Mouse (Mus musculus): ENCODE measurements around the gene Abcc3. TPM values are rescaled to one million over a fixed set of nuclear protein-coding genes. Genes with fewer than 3 reads are reported as not detected.
"Not testable (repeated sequence)": the region's sequence is repeated elsewhere in the genome, so short reads cannot be mapped to it uniquely, and the experiment has no call there.

Gene Abcc3
- polyA plus RNA-seq, 1 experiment from 2014 or later = 0.94 TPM

DNA sequence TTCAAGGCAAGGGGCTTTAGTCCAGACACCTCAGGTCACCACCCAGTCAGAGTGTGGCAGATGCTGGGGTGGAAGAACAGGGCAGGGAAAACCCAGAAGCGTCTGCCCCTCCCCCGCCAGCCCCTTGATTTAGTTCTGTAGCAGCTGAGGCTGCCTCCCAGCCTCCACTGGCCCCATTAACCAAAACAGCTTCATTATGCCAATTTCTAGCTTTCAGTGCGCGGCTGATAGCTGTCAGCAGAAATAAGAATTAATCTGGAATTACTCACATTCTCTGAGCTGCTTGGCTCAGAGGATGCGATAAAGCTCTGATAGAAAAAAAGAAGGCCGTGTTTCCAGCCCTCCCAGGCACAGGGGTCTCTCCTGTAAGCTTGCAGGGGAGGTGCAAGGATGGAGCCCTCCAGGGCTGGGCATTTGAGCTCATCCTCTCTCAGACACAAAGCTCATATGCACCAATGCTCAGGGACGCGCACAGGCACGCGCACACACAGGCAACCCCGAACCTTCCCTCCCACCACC lies 15.1 kb upstream of the Abcc3 start:
- 49% methylated on average over 11 of the region's 11 CpGs for WGBS
- H3K27me3 ChIP-seq (ENCODE audit: control insufficient read depth, insufficient read depth, low read length) = no peaks in the 10 kb centered on the region
- H3K4me3 ChIP-seq (ENCODE audit: low read depth, low read length) = no peak overlapping the region
- no peaks in the 10 kb centered on the region for H3K36me3 ChIP-seq (ENCODE audit: control insufficient read depth, insufficient read depth, low read length)
- H3K9me3 ChIP-seq (ENCODE audit: control insufficient read depth, low read length) = no peaks in the 10 kb centered on the region
- no peak overlapping the region for H3K4me2 ChIP-seq (replicated peaks; ENCODE audit: low read depth, low read length)
- H3K9ac ChIP-seq (ENCODE audit: low read depth, low read length) = no peak overlapping the region
- peaks cover 12% of the 10 kb centered on the region for H3K4me1 ChIP-seq (replicated peaks; ENCODE audit: control insufficient read depth, insufficient read depth, low read length)
- H3K27ac ChIP-seq (ENCODE audit: low read depth, low read length) = peak overlapping the region; percentile 73
- DNase-seq (ENCODE audit: low spot score) (peak; percentile 78), ATAC-seq (ENCODE audit: low FRiP score) (peak; percentile 85)

DNA sequence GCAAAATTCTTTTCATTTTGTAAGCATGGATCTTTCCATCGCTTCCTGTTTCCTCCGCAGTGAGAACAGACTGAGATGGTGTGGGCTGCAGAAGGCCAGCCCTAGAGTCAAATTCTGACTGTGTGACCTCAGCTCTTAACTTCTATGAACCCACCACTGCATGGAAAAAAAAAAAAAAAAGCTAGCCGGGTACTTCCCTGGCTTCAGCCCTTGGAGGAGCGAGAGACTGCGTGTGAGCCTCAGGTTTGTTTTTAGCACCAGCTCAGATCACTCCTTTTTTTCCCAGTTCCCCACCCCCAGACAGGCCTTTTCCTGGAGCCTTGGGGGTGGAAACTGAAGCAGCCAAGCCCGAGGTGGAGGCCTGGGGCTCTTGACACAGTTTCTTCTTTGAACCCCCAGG lies 12.6 kb upstream of the Abcc3 start:
- Histone ChIP-seq H3K4me3 (ENCODE audit: low read depth, low read length) (no peak overlapping the region), H3K4me1 (replicated peaks; ENCODE audit: control insufficient read depth, insufficient read depth, low read length) (peaks cover 10% of the 10 kb centered on the region), H3K4me2 (replicated peaks; ENCODE audit: low read depth, low read length) (no peak overlapping the region), H3K9me3 (ENCODE audit: control insufficient read depth, low read length) (no peaks in the 10 kb centered on the region), H3K36me3 (ENCODE audit: control insufficient read depth, insufficient read depth, low read length) (no peaks in the 10 kb centered on the region), H3K27me3 (ENCODE audit: control insufficient read depth, insufficient read depth, low read length) (no peaks in the 10 kb centered on the region), H3K27ac (ENCODE audit: low read depth, low read length) (no peak overlapping the region), H3K9ac (ENCODE audit: low read depth, low read length) (no peak overlapping the region)
- ATAC-seq (ENCODE audit: low FRiP score) (no peak), DNase-seq (ENCODE audit: low spot score) (no peak)
- WGBS = 60% methylated on average over 6 of the region's 6 CpGs

DNA sequence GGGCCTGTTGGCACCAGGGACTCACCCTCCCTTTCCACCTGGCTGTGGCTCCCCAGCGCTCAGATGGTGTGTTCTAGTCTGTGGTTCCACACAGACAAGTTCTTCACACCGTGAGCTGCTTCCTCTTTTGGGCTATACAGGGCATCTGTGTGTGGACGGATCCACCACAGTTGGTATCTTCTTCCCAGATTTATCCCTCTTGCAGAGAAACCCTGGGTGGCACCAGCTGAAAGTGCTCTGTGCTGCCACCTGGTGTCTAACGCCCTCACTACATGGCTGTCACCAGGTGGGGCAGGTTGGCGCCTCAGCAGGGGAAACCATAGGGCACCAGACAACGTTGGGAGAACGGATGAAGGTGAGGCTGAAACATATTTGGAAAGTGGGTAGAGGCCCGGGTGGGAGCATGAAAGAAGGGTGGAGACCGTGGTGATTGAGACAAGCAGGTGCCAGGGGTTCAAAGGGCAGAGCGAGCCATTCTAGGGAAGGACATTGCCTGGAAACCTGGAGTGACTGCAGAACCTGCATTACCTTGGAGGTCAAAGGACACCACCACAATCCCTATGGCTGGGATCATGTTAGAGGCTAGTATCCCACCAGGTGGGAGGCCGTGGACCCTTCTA lies 12.0 kb upstream of the Abcc3 start:
- Histone ChIP-seq H3K4me3 (ENCODE audit: low read depth, low read length) (no peak overlapping the region), H3K27me3 (ENCODE audit: control insufficient read depth, insufficient read depth, low read length) (no peaks in the 10 kb centered on the region), H3K9me3 (ENCODE audit: control insufficient read depth, low read length) (no peaks in the 10 kb centered on the region), H3K36me3 (ENCODE audit: control insufficient read depth, insufficient read depth, low read length) (no peaks in the 10 kb centered on the region), H3K27ac (ENCODE audit: low read depth, low read length) (no peak overlapping the region), H3K4me1 (replicated peaks; ENCODE audit: control insufficient read depth, insufficient read depth, low read length) (peaks cover 10% of the 10 kb centered on the region), H3K9ac (ENCODE audit: low read depth, low read length) (no peak overlapping the region), H3K4me2 (replicated peaks; ENCODE audit: low read depth, low read length) (no peak overlapping the region)
- 29% methylated on average over 11 of the region's 11 CpGs for WGBS
- no peak for ATAC-seq (ENCODE audit: low FRiP score)
- DNase-seq (ENCODE audit: low spot score) = peak; percentile 88

DNA sequence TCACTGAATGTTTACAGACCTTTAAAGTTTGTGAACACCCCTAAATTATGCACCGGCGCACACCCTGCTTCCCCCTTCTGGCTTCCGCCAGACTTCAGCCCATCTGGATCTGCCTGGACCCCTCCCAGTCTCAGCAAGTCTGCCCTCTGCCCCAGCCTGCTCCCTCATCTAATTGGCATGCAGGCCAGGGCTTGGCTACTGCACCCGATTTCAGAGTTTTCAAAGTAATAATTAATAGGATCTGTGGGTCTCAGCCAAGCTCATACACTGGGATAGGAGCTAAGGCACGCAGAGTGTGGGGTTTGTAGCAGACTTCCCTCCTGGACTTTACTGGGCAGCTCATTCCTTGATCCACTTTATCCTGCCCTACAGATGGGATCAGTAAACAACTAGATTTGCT lies 11.4 kb upstream of the Abcc3 start:
- Histone ChIP-seq H3K27ac (ENCODE audit: low read depth, low read length) (no peak overlapping the region), H3K27me3 (ENCODE audit: control insufficient read depth, insufficient read depth, low read length) (no peaks in the 10 kb centered on the region), H3K36me3 (ENCODE audit: control insufficient read depth, insufficient read depth, low read length) (no peaks in the 10 kb centered on the region), H3K4me2 (replicated peaks; ENCODE audit: low read depth, low read length) (no peak overlapping the region), H3K4me1 (replicated peaks; ENCODE audit: control insufficient read depth, insufficient read depth, low read length) (peaks cover 6% of the 10 kb centered on the region), H3K4me3 (ENCODE audit: low read depth, low read length) (no peak overlapping the region), H3K9ac (ENCODE audit: low read depth, low read length) (no peak overlapping the region), H3K9me3 (ENCODE audit: control insufficient read depth, low read length) (no peaks in the 10 kb centered on the region)
- no peak for ATAC-seq (ENCODE audit: low FRiP score)
- WGBS = 54% methylated on average over 5 of the region's 5 CpGs
- DNase-seq (ENCODE audit: low spot score) = no peak

DNA sequence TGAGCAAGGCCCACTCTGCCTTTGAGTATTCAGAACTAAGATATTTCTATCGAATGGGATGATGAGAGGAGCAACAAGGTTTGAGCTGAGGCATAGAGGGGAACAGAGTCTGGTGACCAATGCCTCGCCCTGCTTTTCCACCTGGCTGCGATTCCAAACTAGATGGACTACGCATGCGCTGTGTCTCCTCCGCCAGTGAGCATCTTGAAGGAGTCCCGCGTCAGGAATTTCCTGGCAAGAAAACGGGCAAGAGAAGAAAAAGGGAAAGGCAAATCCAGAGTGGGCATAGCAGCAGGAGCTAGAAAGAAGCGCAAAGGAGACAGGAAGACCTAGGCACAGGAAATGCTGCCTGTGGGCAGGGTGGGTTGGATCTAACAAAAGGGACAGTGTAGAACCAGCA lies 11.0 kb upstream of the Abcc3 start:
- no peak overlapping the region for H3K4me3 ChIP-seq (ENCODE audit: low read depth, low read length)
- 82% methylated on average over 10 of the region's 10 CpGs for WGBS
- H3K4me1 ChIP-seq (replicated peaks; ENCODE audit: control insufficient read depth, insufficient read depth, low read length) = peaks cover 4% of the 10 kb centered on the region; the same call in 1 of the 2 replicates
- ATAC-seq (ENCODE audit: low FRiP score) (no peak), DNase-seq (ENCODE audit: low spot score) (no peak)
- no peak overlapping the region for H3K4me2 ChIP-seq (replicated peaks; ENCODE audit: low read depth, low read length)
- no peak overlapping the region for H3K9ac ChIP-seq (ENCODE audit: low read depth, low read length)
- no peaks in the 10 kb centered on the region for H3K27me3 ChIP-seq (ENCODE audit: control insufficient read depth, insufficient read depth, low read length)
- H3K9me3 ChIP-seq (ENCODE audit: control insufficient read depth, low read length) = no peaks in the 10 kb centered on the region
- no peaks in the 10 kb centered on the region for H3K36me3 ChIP-seq (ENCODE audit: control insufficient read depth, insufficient read depth, low read length)
- H3K27ac ChIP-seq (ENCODE audit: low read depth, low read length) = no peak overlapping the region

DNA sequence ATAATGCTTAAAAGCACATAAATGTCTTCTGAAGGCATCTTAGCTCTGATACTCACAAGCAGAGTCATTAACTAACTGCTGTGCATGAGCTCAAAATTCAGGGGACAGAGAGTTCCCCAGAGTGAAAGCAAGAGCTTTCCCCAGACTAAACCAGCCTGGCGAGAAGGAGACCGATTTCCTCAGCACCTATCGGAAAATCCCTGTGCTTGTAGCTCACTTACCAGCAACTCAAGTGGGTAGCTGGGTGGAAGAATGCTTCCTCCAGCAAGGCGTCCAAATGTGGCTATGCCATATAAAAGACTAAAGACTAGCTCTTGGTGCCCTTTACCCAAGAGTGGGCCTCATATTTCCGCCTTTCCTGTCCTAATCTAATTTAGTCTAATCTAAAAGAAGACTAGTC lies 9.9 kb upstream of the Abcc3 start:
- ATAC-seq (ENCODE audit: low FRiP score) = no peak
- no peak for DNase-seq (ENCODE audit: low spot score)
- H3K9ac ChIP-seq (ENCODE audit: low read depth, low read length) = no peak overlapping the region
- 83% methylated on average over 5 of the region's 5 CpGs for WGBS
- no peak overlapping the region for H3K4me3 ChIP-seq (ENCODE audit: low read depth, low read length)
- H3K27me3 ChIP-seq (ENCODE audit: control insufficient read depth, insufficient read depth, low read length) = no peaks in the 10 kb centered on the region
- no peak overlapping the region for H3K27ac ChIP-seq (ENCODE audit: low read depth, low read length)
- H3K4me1 ChIP-seq (replicated peaks; ENCODE audit: control insufficient read depth, insufficient read depth, low read length) = peaks cover 4% of the 10 kb centered on the region; the same call in 1 of the 2 replicates
- H3K4me2 ChIP-seq (replicated peaks; ENCODE audit: low read depth, low read length) = no peak overlapping the region
- no peaks in the 10 kb centered on the region for H3K9me3 ChIP-seq (ENCODE audit: control insufficient read depth, low read length)
- H3K36me3 ChIP-seq (ENCODE audit: control insufficient read depth, insufficient read depth, low read length) = no peaks in the 10 kb centered on the region

DNA sequence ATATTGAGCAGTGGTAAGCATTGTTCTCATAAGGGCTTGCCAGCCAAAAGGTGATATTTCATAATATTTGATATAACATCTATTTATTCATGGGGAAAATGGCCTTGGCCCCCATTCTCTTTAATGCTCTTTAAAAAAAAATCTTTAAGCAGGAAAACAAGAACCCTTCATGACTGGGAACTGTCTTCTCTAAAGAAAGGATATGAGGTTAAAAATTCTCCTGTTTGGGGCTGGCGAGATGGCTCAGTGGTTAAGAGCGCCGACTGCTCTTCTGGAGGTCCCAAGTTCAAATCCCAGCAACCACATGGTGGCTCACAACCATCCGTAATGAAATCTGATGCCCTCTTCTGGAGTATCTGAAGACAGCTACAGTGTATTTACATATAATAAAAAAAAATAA lies 9.2 kb upstream of the Abcc3 start:
- H3K4me2 ChIP-seq (replicated peaks; ENCODE audit: low read depth, low read length); H3K9me3 ChIP-seq (ENCODE audit: control insufficient read depth, low read length); H3K27ac ChIP-seq (ENCODE audit: low read depth, low read length); H3K9ac ChIP-seq (ENCODE audit: low read depth, low read length); ATAC-seq (ENCODE audit: low FRiP score); H3K36me3 ChIP-seq (ENCODE audit: control insufficient read depth, insufficient read depth, low read length); H3K27me3 ChIP-seq (ENCODE audit: control insufficient read depth, insufficient read depth, low read length); DNase-seq (ENCODE audit: low spot score); H3K4me1 ChIP-seq (replicated peaks; ENCODE audit: control insufficient read depth, insufficient read depth, low read length); H3K4me3 ChIP-seq (ENCODE audit: low read depth, low read length): not testable (repeated sequence)
- WGBS = 78% methylated on average over 4 of the region's 4 CpGs

DNA sequence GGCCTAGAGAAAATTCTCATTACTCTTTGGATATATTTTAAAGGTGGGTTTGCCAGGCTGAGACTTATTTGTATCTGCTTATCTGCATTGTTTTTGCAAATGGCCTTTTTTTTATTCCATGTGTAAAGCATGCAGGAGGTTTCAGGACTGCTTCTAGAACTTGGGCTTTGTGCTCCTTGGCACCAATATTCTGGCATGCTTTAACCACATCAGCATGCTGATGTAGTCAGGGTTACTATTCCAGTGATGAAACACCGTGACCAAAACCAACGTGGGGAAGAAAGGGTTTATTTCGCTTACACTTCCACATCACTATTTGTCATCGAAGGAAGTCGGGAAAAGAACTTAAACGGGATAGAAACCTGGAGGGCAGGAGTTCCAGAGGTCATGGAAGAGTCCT lies 8.2 kb upstream of the Abcc3 start:
- Histone ChIP-seq H3K4me2 (replicated peaks; ENCODE audit: low read depth, low read length) (no peak overlapping the region), H3K36me3 (ENCODE audit: control insufficient read depth, insufficient read depth, low read length) (no peaks in the 10 kb centered on the region), H3K9ac (ENCODE audit: low read depth, low read length) (no peak overlapping the region), H3K4me1 (replicated peaks; ENCODE audit: control insufficient read depth, insufficient read depth, low read length) (no peaks in the 10 kb centered on the region), H3K4me3 (ENCODE audit: low read depth, low read length) (no peak overlapping the region), H3K27ac (ENCODE audit: low read depth, low read length) (no peak overlapping the region), H3K9me3 (ENCODE audit: control insufficient read depth, low read length) (no peaks in the 10 kb centered on the region), H3K27me3 (ENCODE audit: control insufficient read depth, insufficient read depth, low read length) (no peaks in the 10 kb centered on the region)
- DNase-seq (ENCODE audit: low spot score) (no peak), ATAC-seq (ENCODE audit: low FRiP score) (no peak)
- 79% methylated on average over 6 of the region's 6 CpGs for WGBS

DNA sequence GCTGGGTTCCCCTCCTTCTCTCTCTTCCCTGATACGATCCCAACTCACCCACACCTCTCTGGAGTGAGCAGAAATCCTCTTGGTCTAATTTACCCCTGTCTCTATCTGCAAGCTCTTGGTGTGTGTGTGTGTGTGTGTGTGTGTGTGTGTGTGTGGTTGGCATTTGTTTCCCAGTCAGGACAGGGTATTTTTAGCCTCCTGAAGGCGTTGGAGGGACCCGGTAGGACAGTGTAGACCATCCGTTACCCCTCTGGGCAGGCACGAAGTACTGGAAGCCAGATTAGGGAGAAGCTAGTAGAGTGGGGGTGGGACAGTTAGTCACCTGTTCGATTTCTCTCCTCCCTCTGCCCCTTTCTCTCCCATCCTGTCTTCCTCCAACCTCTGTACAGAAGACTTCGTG lies 1.3 kb upstream of the Abcc3 start:
- DNase-seq (ENCODE audit: low spot score) (no peak), ATAC-seq (ENCODE audit: low FRiP score) (no peak)
- 88% methylated on average over 7 of the region's 7 CpGs for WGBS
- Histone ChIP-seq H3K27ac (ENCODE audit: low read depth, low read length) (no peak overlapping the region), H3K4me1 (replicated peaks; ENCODE audit: control insufficient read depth, insufficient read depth, low read length) (no peaks in the 10 kb centered on the region; the same call in 1 of the 2 replicates), H3K4me2 (replicated peaks; ENCODE audit: low read depth, low read length) (no peak overlapping the region), H3K27me3 (ENCODE audit: control insufficient read depth, insufficient read depth, low read length) (0 out of 2 replicates have a peak, but pooled peaks cover 2% of the 10 kb centered on the region), H3K4me3 (ENCODE audit: low read depth, low read length) (no peak overlapping the region), H3K9ac (ENCODE audit: low read depth, low read length) (no peak overlapping the region), H3K9me3 (ENCODE audit: control insufficient read depth, low read length) (no peaks in the 10 kb centered on the region), H3K36me3 (ENCODE audit: control insufficient read depth, insufficient read depth, low read length) (no peaks in the 10 kb centered on the region)
